Mouse (Mus musculus) MEL (cell line): ENCODE data around the gene Gaa.

Experiments
- CTCF ChIP-seq, 3 experiments: IDR thresholded peaks in 2 of 3; conservative IDR thresholded peaks in 1 of 3; 2 replicates each; pipeline ENCODE4 v1.5.1; 2011 to 2012; ENCODE audit warnings: low read length in 3 of 3, low read depth in 2 of 3, mild to moderate bottlenecking in 2 of 3, improper control_type of control experiment in 1 of 3, inconsistent platforms in 1 of 3, mixed read lengths in 1 of 3, moderate library complexity in 1 of 3; ENCODE audit not compliant: control insufficient read depth in 1 of 3, insufficient read depth in 1 of 3, poor library complexity in 1 of 3, severe bottlenecking in 1 of 3
- ETS1 ChIP-seq: IDR thresholded peaks from 2 replicates; pipeline ENCODE4 v1.6.1; 2012; ENCODE audit warnings: low read depth, mild to moderate bottlenecking, inconsistent platforms, low read length, improper control_type of control experiment, moderate library complexity
- MAFK ChIP-seq: IDR thresholded peaks from 2 replicates; pipeline ENCODE4 v1.6.1; 2011; ENCODE audit warnings: low read depth, mild to moderate bottlenecking, low read length, improper control_type of control experiment, borderline replicate concordance
- POLR2A ChIP-seq, 2 experiments: IDR thresholded peaks; 2 replicates each; pipeline ENCODE4 v1.6.1; 2011 to 2012; ENCODE audit warnings: low read length in 2 of 2, mild to moderate bottlenecking in 2 of 2, control low read depth in 1 of 2, improper control_type of control experiment in 1 of 2, low read depth in 1 of 2, moderate library complexity in 1 of 2; ENCODE audit not compliant: control insufficient read depth in 1 of 2, insufficient read depth in 1 of 2, poor library complexity in 1 of 2
- POLR2AphosphoS2 ChIP-seq: IDR thresholded peaks from 2 replicates; pipeline ENCODE4 v1.6.1; 2011; ENCODE audit warnings: low read length, improper control_type of control experiment
- POLR2AphosphoS5 ChIP-seq: IDR thresholded peaks from 2 replicates; pipeline ENCODE4 v1.6.1; 2012; ENCODE audit warnings: low read depth, borderline replicate concordance, mild to moderate bottlenecking, inconsistent platforms, low read length, moderate library complexity, mixed read lengths
- SIN3A ChIP-seq: IDR thresholded peaks from 2 replicates; pipeline ENCODE4 v1.6.1; 2012; ENCODE audit warnings: low read length, improper control_type of control experiment, inconsistent platforms
- SMC3 ChIP-seq: IDR thresholded peaks from 2 replicates; pipeline ENCODE4 v1.6.1; 2011; ENCODE audit warnings: low read depth, low read length, improper control_type of control experiment
- TAL1 ChIP-seq: IDR thresholded peaks from 2 replicates; pipeline ENCODE4 v1.6.1; 2012; ENCODE audit warnings: mild to moderate bottlenecking, inconsistent platforms, low read length, moderate library complexity, mixed read lengths
- USF1 ChIP-seq: IDR thresholded peaks from 2 replicates; pipeline ENCODE4 v1.6.1; 2014; ENCODE audit warnings: low read depth, mild to moderate bottlenecking, inconsistent platforms, low read length, improper control_type of control experiment, moderate library complexity
- ZC3H11A ChIP-seq: IDR thresholded peaks from 2 replicates; pipeline ENCODE4 v1.6.1; 2012; ENCODE audit warnings: low read depth, mild to moderate bottlenecking, inconsistent platforms, low read length, improper control_type of control experiment
- ZNF384 ChIP-seq: IDR thresholded peaks from 2 replicates; pipeline ENCODE4 v1.6.1; 2012; ENCODE audit warnings: low read depth, mild to moderate bottlenecking, inconsistent platforms, low read length, improper control_type of control experiment

DNA sequence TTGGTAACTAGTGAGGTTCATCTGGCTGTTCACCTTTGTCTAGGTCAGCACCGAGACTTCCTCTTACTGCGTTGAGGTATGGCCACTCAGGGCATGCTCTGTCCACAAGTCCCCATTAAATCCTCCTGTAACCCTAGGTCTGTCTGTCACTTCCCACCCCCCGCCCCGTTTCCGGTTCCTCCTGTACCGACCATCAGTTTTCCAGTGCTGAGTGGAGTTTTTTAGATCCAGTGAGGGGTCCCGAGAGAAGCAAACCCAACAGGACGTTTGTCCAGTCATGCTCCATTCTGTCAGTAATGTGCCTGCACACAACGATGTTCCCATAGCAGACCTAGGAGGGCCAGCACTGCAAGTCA, 9.5 kb upstream of the Gaa start:
- TF ChIP-seq SIN3A (no peak; the same call in 1 of the 2 replicates), ZNF384 (no peak), TAL1 (no peak), CTCF (IDR thresholded peaks at IDR 0.05 in 2 of 3, conservative IDR thresholded peaks at IDR 0.05 in 1 of 3; ENCODE audit: control insufficient read depth in 1 of 3, insufficient read depth in 1 of 3, low read depth in 2 of 3, low read length in 3 of 3, poor library complexity in 1 of 3, severe bottlenecking in 1 of 3) (no peak), POLR2AphosphoS2 (no peak), USF1 (no peak), ETS1 (no peak), SMC3 (no peak), MAFK (no peak), ZC3H11A (no peak), POLR2A (IDR thresholded peaks at IDR 0.05; ENCODE audit: control insufficient read depth in 1 of 2, insufficient read depth in 1 of 2, low read depth in 1 of 2, low read length in 2 of 2, poor library complexity in 1 of 2) (no peak), POLR2AphosphoS5 (no peak)
